9 mouse cellular contexts compared by ENCODE assay signal in the genomic region with DNA sequence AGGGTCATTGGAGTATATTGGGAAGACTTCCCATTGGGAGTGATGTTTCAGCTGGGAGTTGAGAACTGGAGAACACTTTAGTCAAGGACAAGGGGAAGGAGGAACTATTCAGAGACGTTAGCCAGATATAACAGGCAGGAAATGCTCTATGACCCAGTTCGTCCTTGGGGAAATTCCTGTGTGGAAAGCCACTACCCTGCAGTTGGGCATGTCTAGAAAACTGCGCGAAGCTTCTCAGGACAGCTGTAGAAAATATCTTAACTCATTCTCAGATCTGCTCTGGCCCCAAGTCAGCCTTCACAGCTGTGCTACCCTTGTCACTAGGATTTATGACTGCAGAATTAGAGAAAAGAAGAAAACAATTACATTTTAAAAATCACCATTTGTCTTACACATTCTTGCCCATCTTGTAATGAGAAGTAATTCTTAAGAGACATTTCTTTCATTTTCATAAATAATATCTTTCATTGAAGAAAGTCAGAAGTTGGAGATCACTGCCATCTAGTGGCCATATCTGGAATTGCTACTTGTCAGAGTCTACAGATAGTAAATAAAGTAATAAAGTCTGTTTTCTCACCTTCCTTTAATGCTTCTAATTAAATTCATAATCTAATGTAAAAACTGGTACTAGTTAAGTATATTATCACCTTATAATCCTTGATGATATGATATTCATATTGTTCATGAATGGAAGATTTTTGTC. TPM values are rescaled to one million over a fixed set of nuclear protein-coding genes. Genes with fewer than 3 reads are reported as not detected.
DNase-seq lines count a peak whose midpoint lies in the region; ATAC-seq lines count a peak whose summit lies in the region.
"Had no signal": no experiment of that assay in that cellular context is flagged by ENCODE, and none has a peak within 500 bp of the region (broad histone marks: within the 10 kb centered on the region; RNA-seq: fewer than 3 reads in every experiment).

No protein-coding gene starts in this region.

- ATAC-seq in intestine, embryonic 14.5 days (replicated peaks; ENCODE audit: low FRiP score, low TSS enrichment, low read depth) = 0 out of 2 replicates have a peak, but pooled peaks have one; percentile 23

- H3K4me3 ChIP-seq in intestine, embryonic 14.5 days (ENCODE audit: low read depth, low read length) = no peak overlapping the region

- H3K36me3 ChIP-seq in intestine, embryonic 14.5 days (ENCODE audit: control insufficient read depth, insufficient read depth, low read length) = no peaks in the 10 kb centered on the region
- H3K36me3 ChIP-seq: G1E had no signal

- peak overlapping the region; percentile 59 for H3K27ac ChIP-seq in intestine, embryonic 14.5 days (ENCODE audit: low read depth)

- H3K27me3 ChIP-seq in intestine, embryonic 14.5 days (replicated peaks; ENCODE audit: control insufficient read depth, insufficient read depth, low read length) = 0 out of 2 replicates have a peak, but pooled peaks cover 2% of the 10 kb centered on the region

- H3K4me1 ChIP-seq in intestine, embryonic 14.5 days (replicated peaks; ENCODE audit: control insufficient read depth, insufficient read depth, low read length) = no peaks in the 10 kb centered on the region

- no peak overlapping the region for H3K9ac ChIP-seq in intestine, embryonic 14.5 days (ENCODE audit: low read length)

- no peaks in the 10 kb centered on the region for H3K9me3 ChIP-seq in intestine, embryonic 14.5 days (ENCODE audit: control insufficient read depth, low read length)
- H3K9me3 ChIP-seq: G1E had no signal

- DNase-seq in cerebellum, adult 8-10 months = peak; percentile 36
- no peak for DNase-seq in cerebellum, adult 9-11 months
- DNase-seq in right cerebral cortex, adult 2 months (ENCODE audit: low spot score in 2 of 2) = peak; percentile 23 to 56
- DNase-seq in right cerebral cortex, postnatal 25 days = no peak
- peak; percentile 51 for DNase-seq in embryo, embryonic 10 days (ENCODE audit: low spot score)
- peak; percentile 58 for DNase-seq in intestine, embryonic 14.5 days (ENCODE audit: low spot score)
- DNase-seq in lung, postnatal 10 days = peak; percentile 47
- peak; percentile 23 for DNase-seq in thymus, postnatal 14 days

- 14% methylated on average over 4 of the region's 4 CpGs for WGBS in intestine, embryonic 14.5 days

- no peak overlapping the region; the same call in 1 of the 2 replicates for H3K4me2 ChIP-seq in intestine, embryonic 14.5 days (ENCODE audit: low read length)

RNA-seq across cellular contexts. Expression of a gene that starts 51.2 kb away (rescaled TPM):
- polyA plus RNA-seq in intestine, embryonic 14.5 days (2014; fragmentation: Nextera tagmentation; extraction: Ambion mirVana) = 0.31 and 0.54 TPM in 2 replicates
- polyA plus RNA-seq: G1E had no signal

Comparison
In these comparisons a context has a peak if more than half of its experiments do, and no peak if none do; other contexts are left out.
1. DNase-seq: peak in cerebellum, adult 8-10 months (single experiment), right cerebral cortex, adult 2 months (2 of 2), embryo, embryonic 10 days (single experiment), intestine, embryonic 14.5 days (single experiment), lung, postnatal 10 days (single experiment) and thymus, postnatal 14 days (single experiment); none in cerebellum, adult 9-11 months (single experiment) and right cerebral cortex, postnatal 25 days (single experiment).